Mouse (Mus musculus): ENCODE measurements around the gene Syngr3. TPM values are rescaled to one million over a fixed set of nuclear protein-coding genes. Genes with fewer than 3 reads are reported as not detected.

Gene Syngr3
- total RNA-seq, 1 experiment, result 4.1 TPM

DNA sequence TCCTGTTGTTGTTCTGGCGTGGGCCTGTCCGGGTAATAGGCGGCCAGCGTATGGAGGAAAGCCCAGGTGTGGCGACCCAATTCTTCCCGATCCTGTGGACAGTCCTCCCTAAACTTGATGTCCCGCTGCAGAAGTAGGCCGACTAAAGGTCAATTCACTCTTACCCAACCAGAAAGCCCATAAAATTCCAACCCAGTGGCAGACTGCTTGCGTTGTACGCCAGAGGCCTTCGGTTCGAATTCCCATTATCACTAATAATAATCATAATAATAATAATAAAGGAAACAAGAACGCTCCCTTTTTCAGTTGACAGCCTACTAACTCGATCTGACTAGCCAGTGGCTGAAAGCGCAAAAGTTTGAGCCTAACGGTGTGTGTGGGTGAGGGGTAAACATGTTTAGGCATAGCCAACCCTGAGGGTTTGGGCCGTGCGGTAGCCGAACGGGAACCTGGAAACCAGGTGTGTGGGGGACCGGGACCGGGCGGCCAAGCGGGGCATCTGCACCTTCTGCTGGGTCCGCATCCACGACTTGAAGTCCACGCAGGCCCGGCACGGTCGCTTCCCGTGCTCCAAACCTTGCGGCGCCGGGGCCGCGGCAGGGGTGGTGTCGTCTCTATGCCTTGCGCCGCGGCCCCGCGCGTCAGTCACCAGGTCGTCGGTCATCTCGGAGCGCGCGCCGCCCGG, 5.7 kb upstream of the Syngr3 start:
- in situ Hi-C loops (cut with MboI; ENCODE audit: low sequenced_read_pairs in 2 of 2, unreplicated experiment in 2 of 2), result no loop called here
- peak overlapping the region; percentile 80 to 94 for H3K4me3 ChIP-seq (ENCODE audit: insufficient read depth in 1 of 2, low read depth in 1 of 2, low read length in 2 of 2, poor library complexity in 1 of 2, severe bottlenecking in 1 of 2)
- peak overlapping the region; percentile 77 for H3K27ac ChIP-seq (ENCODE audit: insufficient read depth, low read depth, low read length, poor library complexity, severe bottlenecking)
- peaks cover 11 to 13% of the 10 kb centered on the region in 2 experiments for H3K4me1 ChIP-seq (ENCODE audit: control insufficient read depth in 2 of 2, insufficient read depth in 2 of 2, low read length in 2 of 2, poor library complexity in 1 of 2)
- H3K36me3 ChIP-seq (ENCODE audit: control insufficient read depth, insufficient read depth, low read length, poor library complexity, severe bottlenecking), result peaks cover 23% of the 10 kb centered on the region
- DNase-seq (ENCODE audit: low read depth, low spot score), result no peak
- H3K9me3 ChIP-seq (ENCODE audit: control insufficient read depth, insufficient read depth, low read depth, low read length), result no peaks in the 10 kb centered on the region
- peak overlapping the region; percentile 89 for H3K9ac ChIP-seq (ENCODE audit: insufficient read depth, low read depth, low read length, poor library complexity, severe bottlenecking)
- TF ChIP-seq ZC3H11A (IDR thresholded peaks at IDR 0.05; ENCODE audit: borderline replicate concordance, low read depth, low read length) (no peak), CHD2 (IDR thresholded peaks at IDR 0.05; ENCODE audit: low read depth, low read length) (no peak), HCFC1 (IDR thresholded peaks at IDR 0.05; ENCODE audit: borderline replicate concordance, insufficient read depth, low read length) (no peak), MAFK (IDR thresholded peaks at IDR 0.05; ENCODE audit: insufficient read depth, low read depth, low read length) (no peak), ZNF384 (IDR thresholded peaks at IDR 0.05; ENCODE audit: low read depth, low read length) (no peak)

DNA sequence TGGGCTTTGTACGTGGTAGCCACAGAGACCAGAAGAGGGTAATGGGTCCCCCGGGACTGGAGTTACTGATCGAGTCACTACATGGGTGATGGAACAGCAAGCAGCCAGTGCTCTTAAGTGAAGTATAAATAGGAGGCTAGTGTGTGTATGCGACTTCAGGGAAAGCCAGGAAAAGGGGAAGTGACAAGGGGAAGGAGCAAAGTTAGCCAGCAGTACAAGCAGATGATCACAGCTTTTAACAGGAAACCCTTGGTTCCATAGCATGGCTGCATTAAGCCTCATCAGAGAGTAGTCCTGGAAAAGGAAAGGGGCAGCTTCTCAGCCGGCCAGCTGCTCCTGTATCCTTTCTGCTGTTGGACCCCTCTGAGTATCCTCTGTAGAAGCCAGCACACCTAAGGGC, 2.6 kb upstream of the Syngr3 start:
- in situ Hi-C loops (cut with MboI; ENCODE audit: low sequenced_read_pairs in 2 of 2, unreplicated experiment in 2 of 2), result no loop called here
- Histone ChIP-seq H3K9ac (ENCODE audit: insufficient read depth, low read depth, low read length, poor library complexity, severe bottlenecking) (no peak overlapping the region), H3K27ac (ENCODE audit: insufficient read depth, low read depth, low read length, poor library complexity, severe bottlenecking) (no peak overlapping the region), H3K4me1 (ENCODE audit: control insufficient read depth in 2 of 2, insufficient read depth in 2 of 2, low read length in 2 of 2, poor library complexity in 1 of 2) (peaks cover 10 to 14% of the 10 kb centered on the region in 2 experiments), H3K36me3 (ENCODE audit: control insufficient read depth, insufficient read depth, low read length, poor library complexity, severe bottlenecking) (peaks cover 13% of the 10 kb centered on the region), H3K4me3 (ENCODE audit: insufficient read depth in 1 of 2, low read depth in 1 of 2, low read length in 2 of 2, poor library complexity in 1 of 2, severe bottlenecking in 1 of 2) (no peak overlapping the region), H3K9me3 (ENCODE audit: control insufficient read depth, insufficient read depth, low read depth, low read length) (no peaks in the 10 kb centered on the region)
- TF ChIP-seq ZC3H11A (IDR thresholded peaks at IDR 0.05; ENCODE audit: borderline replicate concordance, low read depth, low read length), result no peak
- TF ChIP-seq ZNF384 (IDR thresholded peaks at IDR 0.05; ENCODE audit: low read depth, low read length), result no peak
- TF ChIP-seq CHD2 (IDR thresholded peaks at IDR 0.05; ENCODE audit: low read depth, low read length), result no peak
- no peak for TF ChIP-seq HCFC1 (IDR thresholded peaks at IDR 0.05; ENCODE audit: borderline replicate concordance, insufficient read depth, low read length)
- no peak for TF ChIP-seq MAFK (IDR thresholded peaks at IDR 0.05; ENCODE audit: insufficient read depth, low read depth, low read length)
- DNase-seq (ENCODE audit: low read depth, low spot score), result no peak

DNA sequence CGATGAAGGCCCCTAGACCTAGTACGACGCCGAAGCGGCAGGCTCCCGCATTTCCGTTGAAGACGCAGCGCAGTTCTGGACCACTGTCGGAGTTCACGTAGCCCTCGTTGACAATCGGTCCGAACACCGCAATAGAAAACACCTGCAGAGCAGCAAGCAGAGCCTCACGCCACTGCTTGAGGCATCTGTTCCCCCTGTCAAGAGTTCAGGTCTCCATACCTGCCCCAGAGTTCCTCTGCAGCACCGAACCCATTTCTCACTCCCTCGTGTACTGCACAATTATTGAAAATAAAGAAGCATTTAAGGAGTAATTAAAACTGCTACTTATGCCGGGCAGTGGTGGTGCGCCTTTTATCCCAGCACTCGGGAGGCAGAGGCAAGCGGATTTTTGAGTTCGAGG, 2.2 kb downstream of the Syngr3 start:
- in situ Hi-C loops (cut with MboI; ENCODE audit: low sequenced_read_pairs in 2 of 2, unreplicated experiment in 2 of 2), result no loop called here
- H3K36me3 ChIP-seq (ENCODE audit: control insufficient read depth, insufficient read depth, low read length, poor library complexity, severe bottlenecking), result peaks cover 1% of the 10 kb centered on the region
- H3K4me1 ChIP-seq (ENCODE audit: control insufficient read depth in 2 of 2, insufficient read depth in 2 of 2, low read length in 2 of 2, poor library complexity in 1 of 2), result peaks cover 7 to 11% of the 10 kb centered on the region in 2 experiments
- peak overlapping the region; percentile 15 to 16; a peak in 2 of 4 replicates for H3K4me3 ChIP-seq (ENCODE audit: insufficient read depth in 1 of 2, low read depth in 1 of 2, low read length in 2 of 2, poor library complexity in 1 of 2, severe bottlenecking in 1 of 2)
- no peak overlapping the region for H3K27ac ChIP-seq (ENCODE audit: insufficient read depth, low read depth, low read length, poor library complexity, severe bottlenecking)
- TF ChIP-seq HCFC1 (IDR thresholded peaks at IDR 0.05; ENCODE audit: borderline replicate concordance, insufficient read depth, low read length), result no peak
- TF ChIP-seq MAFK (IDR thresholded peaks at IDR 0.05; ENCODE audit: insufficient read depth, low read depth, low read length), result no peak
- no peak for TF ChIP-seq ZC3H11A (IDR thresholded peaks at IDR 0.05; ENCODE audit: borderline replicate concordance, low read depth, low read length)
- TF ChIP-seq CHD2 (IDR thresholded peaks at IDR 0.05; ENCODE audit: low read depth, low read length), result no peak
- no peak overlapping the region for H3K9ac ChIP-seq (ENCODE audit: insufficient read depth, low read depth, low read length, poor library complexity, severe bottlenecking)
- H3K9me3 ChIP-seq (ENCODE audit: control insufficient read depth, insufficient read depth, low read depth, low read length), result no peaks in the 10 kb centered on the region
- no peak for DNase-seq (ENCODE audit: low read depth, low spot score)

DNA sequence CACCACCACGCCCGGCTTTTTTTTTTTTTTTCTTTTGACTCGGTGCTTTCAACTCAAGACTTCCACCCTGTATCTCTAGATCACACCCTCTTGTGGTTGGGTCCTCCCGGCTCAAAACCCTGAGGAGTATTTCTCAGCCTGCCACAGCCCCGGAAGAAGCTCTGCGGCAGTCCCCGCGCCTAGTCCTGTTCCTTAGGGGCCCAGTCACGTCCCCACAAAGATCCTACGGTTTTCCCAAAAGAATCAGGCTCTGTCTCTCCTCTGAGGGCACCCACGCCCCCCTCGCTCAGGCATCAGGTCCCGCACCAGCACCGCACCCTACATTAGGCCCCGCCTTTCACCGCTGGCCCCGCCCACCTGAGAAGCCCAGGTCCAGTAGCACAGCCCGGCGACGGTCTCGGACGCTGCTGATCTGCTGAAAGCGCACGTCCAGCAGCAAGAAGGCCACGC, 2.6 kb downstream of the Syngr3 start:
- Histone ChIP-seq H3K27ac (ENCODE audit: insufficient read depth, low read depth, low read length, poor library complexity, severe bottlenecking) (no peak overlapping the region), H3K4me3 (ENCODE audit: insufficient read depth in 1 of 2, low read depth in 1 of 2, low read length in 2 of 2, poor library complexity in 1 of 2, severe bottlenecking in 1 of 2) (peak overlapping the region; percentile 15 to 16; a peak in 3 of 4 replicates), H3K4me1 (ENCODE audit: control insufficient read depth in 2 of 2, insufficient read depth in 2 of 2, low read length in 2 of 2, poor library complexity in 1 of 2) (peaks cover 7 to 11% of the 10 kb centered on the region in 2 experiments), H3K9ac (ENCODE audit: insufficient read depth, low read depth, low read length, poor library complexity, severe bottlenecking) (peak overlapping the region; percentile 1; the same call in 1 of the 2 replicates), H3K36me3 (ENCODE audit: control insufficient read depth, insufficient read depth, low read length, poor library complexity, severe bottlenecking) (peaks cover under 1% of the 10 kb centered on the region; the same call in 1 of the 2 replicates), H3K9me3 (ENCODE audit: control insufficient read depth, insufficient read depth, low read depth, low read length) (no peaks in the 10 kb centered on the region)
- peak; percentile 64; the same call in 1 of the 2 replicates for TF ChIP-seq ZNF384 (IDR thresholded peaks at IDR 0.05; ENCODE audit: low read depth, low read length)
- TF ChIP-seq MAFK (IDR thresholded peaks at IDR 0.05; ENCODE audit: insufficient read depth, low read depth, low read length), result no peak
- DNase-seq (ENCODE audit: low read depth, low spot score), result no peak
- in situ Hi-C loops (cut with MboI; ENCODE audit: low sequenced_read_pairs in 2 of 2, unreplicated experiment in 2 of 2), result no loop called here
